Mouse (Mus musculus) left cerebral cortex, adult 11 months (tissue): Measurements from ENCODE around the gene Fryl.

ENCODE experiments used
- DNase-seq: peaks from one replicate; pipeline ENCODE4 v3.0.0; 2022; ENCODE audit warnings: low spot score

Fryl gene

DNA sequence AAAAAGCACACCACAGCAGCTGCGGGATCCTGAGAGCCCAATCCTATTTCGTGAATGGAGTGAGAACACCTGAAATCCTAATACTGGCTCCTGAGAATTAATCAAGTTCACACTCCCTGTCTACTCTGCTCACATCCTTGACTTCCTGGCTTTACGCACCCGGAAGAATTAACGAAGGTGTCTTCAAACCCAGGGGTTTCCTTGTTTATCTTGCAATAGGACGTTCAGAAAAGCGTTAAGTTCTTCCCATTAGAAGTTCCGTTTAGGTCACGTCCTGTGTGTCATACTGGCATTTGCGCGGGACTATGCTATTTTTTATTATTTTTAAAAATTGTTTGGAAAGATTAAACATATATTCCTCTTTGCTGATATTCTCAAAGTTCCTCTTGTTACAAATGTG, 677 bp upstream of the Fryl start:
- no peak for DNase-seq

DNA sequence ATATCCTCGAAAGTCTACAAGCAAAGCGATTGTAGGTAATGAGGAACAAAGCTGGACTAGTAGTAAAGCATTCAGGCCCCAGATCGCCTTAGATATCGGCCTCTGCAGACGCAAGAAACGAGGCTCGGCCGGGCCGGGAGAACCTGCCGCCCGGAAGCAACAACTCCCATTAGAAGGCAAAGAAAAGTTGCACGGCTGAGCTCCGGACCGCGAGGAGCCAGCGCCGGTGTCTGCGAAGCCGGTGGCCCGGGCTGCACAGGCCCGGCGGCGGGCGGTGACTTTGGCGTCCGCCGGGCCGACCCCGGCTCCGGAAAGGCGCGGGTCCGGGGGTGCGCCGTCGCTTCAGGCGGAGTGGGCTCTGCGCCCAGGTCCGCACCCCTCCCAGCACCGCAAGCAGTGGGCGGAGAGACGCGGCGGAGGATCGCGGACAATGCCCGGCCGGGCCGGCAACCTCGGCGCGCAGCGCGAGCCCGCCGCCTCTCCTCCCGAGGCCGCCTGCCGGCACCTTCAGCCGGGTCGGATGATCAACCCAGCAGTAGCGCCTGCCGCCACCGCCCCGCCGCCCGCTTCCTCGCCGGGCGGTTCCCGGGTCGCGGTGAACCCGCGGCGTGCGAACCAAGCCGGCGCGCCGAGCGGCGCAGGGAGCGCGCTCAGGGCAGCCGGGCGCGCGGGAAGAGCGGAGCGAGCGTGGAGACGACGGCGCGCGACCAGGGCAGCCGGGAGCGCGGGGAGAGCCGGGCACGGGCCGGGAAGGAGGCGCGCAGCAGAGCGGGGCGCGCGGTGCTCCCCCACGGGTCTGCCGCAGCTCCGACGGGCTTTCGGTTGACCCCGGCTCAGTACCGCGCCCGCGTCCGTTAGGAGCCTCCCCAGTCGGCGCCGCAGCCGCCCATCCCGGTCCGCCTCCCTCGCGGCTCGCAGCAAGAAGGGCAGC, 833 bp downstream of the Fryl start:
- DNase-seq, result no peak

DNA sequence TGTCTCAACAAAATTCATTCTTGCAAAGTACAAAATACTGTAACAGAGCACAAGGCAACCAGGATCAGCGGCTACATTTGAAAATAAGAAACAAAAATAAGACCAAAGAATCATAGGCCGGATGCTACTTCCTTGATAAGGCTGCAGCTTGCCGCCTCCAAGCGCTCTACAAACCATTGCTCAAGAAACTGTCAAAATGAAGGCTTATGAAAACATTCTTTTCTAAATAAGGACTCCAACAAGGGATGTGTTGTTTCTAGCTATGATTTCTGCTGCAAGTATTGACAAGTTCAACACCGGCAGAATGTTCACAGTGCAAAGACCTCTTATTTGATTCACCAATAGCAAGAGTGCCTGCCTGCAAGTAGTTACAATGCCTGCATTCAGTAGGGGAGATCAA, 1.8 kb downstream of the Fryl start:
- no peak for DNase-seq

DNA sequence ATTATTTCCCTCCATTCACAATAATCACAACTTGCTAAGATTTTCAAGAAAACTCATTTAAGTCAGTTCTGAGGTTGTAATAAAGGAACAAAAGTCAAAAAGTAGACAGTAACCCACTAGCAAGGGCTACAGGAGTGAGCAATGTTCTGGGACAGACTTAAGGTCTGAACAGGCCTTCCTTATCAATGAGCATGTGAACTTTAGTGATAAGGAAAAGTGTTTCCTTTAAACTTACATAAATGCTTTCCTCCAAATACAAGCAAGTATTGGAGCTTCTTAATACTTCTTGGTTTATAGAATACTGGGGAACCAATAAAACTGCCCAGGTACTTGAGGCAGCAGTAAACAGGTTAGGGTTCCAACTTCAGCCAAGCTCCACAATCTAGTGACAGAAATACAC, 3.7 kb downstream of the Fryl start:
- no peak for DNase-seq

DNA sequence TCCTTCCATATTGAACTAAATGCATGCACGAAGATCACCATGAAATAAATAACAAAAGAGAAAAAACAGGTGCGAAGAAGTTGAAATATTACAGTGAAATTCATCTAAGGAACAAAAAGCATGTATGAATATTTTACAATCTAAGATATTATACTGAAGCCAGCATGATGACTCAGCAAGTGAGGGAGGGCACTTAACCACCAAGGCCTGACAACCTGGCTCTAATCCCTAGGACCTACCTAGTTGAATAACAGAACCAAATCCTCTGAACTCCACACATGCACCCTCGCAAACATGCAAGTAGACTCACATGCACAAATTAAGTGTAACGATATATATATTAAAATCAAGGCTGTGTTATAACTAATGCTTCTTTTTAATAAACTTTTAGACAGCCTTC, 7.1 kb downstream of the Fryl start:
- DNase-seq, result no peak

DNA sequence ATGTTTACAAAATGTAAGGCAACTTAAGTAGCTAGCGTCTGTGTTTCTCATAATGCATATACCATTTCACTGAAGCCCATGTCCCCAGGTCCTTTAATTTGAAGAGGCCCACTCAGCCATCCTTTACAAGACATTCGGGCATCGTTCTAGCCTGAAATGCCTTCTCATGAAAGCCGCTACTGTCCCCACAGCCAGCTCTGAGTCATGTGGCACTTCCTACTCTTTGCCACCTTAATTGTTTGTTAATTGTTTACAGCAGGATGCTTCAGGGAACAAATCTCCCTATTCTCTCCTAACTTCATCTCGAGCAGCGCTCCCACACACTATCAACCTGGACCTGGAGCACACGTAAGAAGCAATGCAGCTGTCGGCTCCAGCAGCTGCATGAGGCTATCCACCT, 8.2 kb downstream of the Fryl start:
- DNase-seq, result no peak

DNA sequence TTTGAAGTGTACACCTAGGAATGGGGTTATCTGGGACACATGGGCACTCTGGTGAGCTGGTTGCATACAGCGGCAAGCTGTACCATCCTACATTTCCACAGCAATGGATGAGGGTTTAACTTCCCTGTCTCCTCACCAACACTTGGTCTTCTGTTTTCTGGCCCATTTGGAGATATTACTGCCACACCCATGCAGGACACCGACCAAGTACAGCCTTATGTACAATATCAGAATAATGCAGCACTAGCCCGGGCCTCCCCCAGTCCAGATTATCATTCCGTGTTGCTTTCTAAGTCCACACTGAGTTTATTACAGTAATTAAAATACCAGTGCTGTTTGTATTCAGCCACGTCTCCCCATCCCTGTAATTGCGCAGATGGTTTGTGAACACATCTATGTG, 10.0 kb downstream of the Fryl start:
- no peak for DNase-seq

DNA sequence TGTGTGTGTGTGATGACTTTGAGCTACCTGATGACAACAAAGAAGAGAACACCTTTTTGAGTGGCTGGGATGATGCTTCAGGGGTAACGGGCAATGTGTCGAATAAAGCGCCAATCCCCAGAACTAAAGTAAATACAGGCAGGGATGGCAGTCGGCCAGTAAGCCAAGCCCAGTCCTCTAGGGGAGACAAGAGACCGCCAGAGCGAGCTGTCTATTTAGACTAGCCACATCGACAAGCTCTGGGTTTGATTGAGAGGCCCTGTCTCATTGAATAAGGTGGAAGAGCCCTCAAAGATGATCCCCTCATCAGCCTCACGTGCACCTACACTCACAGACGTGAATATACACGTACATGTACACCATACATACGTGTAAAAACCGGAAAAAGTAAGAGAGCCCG, 12.0 kb downstream of the Fryl start:
- no peak for DNase-seq

DNA sequence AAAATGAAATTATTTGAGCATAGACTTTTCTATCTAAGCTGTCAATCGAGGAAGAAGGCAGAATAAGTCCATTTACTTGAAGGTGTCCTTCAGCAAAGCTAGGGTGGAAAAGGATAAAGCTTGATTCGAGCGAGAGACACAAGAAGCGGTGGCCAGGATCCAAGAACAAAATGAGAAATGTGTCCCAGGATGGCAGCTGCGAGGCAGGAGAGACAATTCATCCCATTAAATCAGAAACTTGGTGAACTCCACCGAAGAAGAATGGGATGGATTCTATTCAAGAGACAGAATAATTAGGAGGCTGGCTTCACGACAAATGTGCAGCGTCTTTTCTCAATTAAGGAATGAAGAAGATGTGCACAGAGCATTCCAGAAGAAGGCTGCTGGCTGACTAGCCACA, 14.5 kb downstream of the Fryl start:
- no peak for DNase-seq

DNA sequence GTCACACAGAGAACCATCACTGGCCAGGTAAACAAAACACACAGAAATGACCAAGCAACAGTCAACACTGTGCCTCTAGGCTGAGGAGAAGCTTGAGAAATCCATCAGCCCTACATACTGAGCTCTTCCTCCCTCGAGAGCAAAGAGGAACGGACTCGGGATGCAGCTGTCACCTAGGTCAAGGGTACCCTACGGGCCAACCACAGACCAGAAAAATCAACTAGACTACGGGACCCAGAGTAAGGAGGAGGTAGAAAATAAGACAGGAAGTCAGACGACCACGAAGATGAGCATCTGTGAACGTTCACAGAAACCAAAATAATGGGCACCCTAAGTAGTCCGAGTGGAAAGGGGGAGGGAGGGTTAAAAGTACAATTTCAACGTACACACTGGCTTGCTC, 15.1 kb downstream of the Fryl start:
- DNase-seq, result no peak

DNA sequence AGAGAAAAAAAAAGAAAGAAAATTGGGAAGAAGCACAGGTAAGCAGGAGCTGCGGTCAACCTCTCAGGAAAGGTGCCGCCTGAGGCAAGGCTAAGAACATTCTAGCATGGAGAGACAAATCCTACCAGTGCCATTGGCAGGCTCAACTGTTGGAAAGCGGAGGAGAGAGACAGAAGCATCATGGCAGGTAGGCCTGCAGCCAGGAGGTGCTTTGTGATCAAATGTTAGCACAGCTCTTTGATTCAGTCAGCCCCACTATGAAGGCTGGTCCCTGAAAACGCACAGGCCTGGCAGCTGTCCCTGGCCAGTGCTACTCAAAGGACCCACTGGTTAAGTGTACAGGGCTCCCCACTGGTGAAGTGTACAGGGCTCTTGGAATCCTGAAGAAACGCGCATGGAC, 16.0 kb downstream of the Fryl start:
- no peak for DNase-seq

DNA sequence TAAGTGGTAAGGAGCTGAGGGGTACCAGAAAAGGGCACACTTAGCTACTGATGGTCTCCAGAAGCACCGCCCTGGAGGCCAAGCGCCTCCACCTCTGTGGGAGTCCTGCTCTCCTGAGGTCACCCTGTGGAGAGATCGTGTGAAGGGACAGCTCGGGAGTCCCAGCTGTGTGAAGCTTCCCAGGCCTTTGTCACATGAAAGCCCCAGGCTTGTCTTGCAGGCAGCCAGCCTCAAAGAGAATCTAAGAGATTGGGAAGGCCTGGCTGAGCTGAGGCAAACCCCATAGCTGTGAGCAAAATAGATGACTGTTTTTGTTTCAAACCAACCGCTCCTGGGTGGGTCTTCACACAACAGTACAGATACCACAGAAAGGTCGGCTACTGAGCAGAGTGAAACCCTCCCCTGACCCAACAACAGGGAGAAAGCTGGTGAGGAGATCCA, 19.5 kb downstream of the Fryl start:
- DNase-seq, result no peak

DNA sequence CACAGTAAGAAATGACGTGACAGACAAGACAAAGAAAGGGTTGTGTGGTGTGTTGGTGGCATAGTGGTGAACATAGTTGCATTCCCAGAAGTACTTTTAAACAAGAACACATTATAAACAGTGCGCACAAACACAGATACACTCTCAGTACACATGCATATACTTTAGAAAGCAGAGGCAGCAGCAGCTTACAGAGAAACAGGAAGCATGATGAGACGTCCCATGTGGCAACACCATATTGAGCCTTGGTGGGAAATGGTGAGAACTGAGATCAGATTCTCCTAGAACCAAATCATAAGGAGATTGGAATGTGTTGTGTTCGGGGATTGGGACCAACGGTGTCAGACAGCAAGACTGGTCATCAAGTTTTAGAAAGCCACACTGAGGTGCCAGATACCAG, 21.2 kb downstream of the Fryl start:
- DNase-seq, result no peak

DNA sequence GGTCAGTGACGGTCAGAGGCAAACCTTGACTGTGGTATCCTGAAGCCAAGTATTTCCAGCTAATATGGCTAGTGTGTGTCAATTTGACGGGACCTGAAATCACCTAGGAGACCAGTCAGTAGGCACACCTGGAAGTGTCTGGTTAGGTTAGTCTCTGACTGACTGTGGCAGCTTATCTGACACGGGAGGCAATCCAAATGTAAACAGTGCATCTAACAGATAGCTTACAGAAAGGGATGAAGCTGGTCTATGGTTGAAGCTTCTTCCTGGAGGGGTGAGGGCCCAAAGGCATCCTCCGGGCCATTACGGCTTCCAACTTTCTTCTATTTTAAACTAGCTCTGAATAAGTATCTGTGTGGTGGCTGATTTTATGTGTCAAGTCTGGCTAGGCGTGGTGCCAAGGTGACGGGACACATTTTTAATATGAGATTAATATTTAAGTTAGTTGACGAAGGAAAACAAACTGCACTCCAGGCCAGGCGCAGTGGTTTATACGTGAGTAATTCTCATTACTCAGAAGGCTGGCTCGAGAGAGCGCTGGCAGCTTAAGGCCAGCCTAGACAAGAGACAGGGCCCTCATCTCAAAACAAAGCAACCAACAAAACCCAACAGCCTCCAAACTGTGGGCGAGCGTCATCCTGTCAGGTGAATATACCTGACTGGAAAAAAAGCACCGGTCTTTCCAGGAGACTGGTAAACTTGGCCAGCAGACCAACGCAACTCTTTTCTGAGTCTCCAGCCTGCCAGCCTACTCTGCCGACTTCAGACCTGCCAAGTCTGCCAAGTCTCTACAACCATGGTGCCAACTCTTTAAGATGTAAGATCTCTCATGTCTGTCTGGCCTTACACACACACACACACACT, 23.2 kb downstream of the Fryl start:
- no peak for DNase-seq

DNA sequence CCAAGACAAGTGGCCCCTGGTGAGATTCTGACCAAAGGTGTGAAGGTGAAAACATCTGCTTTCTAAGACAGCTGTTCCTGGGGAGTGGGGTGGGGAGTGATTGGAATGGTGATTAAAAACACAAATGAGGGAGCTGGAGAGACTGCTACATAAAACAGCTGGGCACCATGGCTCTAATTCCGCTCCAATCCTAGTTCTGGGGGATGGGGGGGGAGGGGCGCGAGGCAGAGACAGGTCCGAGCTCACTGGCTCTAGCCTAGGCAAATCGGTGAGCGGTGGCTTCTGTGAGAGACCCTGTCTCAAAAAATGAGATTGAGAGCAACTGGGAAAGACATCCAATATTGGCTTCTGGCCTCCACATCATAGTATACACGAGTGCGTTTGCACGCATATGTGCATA, 24.2 kb downstream of the Fryl start:
- no peak for DNase-seq

DNA sequence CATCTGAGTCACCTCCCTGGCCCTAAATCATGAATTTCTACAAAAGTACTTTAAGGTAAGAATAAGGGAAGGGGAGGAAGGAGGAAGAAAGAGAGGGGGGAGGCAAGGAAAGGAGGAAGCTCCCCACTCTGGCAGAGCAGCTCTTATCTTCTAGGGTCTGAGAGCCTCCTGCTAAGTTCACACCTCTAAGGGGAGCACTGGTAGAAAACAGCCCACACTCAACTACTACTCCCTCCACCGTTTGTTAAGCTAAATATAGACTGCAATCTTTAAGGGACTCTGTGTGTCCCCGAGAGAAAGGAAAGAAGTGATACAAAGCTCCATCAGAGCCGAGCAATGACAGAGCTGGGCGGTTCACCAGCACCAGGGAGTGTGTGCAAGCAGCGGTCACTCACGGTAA, 24.6 kb downstream of the Fryl start:
- DNase-seq, result no peak

DNA sequence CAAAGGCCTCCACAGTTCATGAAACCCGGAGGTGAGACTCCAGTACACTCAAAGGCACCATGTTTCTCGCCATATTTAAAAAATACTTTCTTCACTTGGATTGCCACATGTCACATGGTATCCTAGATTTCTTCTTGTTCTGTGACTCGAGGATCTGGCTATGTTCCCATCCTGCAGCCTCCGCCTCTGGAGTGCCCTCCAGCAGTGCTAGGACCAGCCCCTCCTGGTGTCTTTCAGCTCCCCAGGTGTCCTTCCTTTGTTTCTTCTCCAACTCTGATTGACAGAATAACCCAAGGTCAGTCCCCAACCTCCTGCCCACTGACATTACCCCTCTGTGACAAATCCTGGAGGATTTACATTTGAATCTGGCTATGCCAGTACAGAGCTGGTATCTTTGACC, 26.2 kb downstream of the Fryl start:
- DNase-seq, result no peak

DNA sequence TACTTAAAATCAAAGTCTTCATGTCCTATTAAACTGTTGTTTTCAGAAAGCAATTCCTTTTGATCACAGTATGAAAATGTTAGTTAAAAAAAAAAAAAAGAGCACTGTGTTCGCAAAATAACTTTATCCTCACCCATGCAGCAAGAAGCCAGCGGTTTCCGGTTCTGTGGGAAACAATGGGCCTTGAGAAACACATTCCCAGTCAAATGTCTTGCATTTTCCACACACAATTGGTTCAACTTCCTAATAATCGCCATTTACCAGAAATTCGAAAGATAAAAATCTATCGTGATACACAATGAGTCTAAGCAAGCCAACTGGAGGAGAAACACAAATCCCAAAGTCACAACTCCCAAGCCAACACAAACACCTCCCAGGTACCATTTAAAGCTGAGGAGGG, 27.0 kb downstream of the Fryl start:
- no peak for DNase-seq

DNA sequence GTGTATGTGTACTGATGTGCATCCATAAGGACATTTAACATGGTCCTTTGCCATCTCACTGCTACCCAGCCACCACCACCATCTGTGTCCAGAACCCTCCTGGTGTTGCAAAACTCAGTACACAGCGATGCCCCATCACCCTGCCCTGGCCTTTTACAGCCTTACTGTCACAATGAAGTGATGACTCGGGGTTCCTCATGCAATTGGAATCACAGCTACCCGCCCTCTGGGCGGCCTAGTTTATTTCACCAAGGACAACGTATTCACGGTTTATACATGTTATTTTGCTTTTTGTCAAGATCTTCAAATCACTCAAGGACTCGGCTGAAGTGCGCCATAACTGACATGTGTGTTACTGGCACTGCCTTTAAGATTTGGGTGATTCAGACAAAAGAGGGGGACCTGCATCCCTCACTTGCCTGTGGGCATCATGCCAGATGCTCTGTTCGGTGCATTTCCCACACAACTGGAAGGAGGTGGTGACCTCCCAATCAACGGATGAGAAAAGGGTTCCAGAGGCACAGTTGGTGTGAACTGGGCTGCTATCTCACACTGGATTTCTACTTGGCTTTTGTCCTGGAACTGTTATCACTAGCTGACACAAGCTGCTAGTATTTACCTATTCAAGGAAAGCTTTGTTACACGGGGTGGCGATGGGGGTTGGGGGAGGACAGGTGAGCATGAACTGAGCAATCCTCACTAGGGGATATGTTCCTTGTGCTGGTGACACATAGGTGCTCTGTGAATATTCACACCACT, 27.9 kb downstream of the Fryl start:
- no peak for DNase-seq

DNA sequence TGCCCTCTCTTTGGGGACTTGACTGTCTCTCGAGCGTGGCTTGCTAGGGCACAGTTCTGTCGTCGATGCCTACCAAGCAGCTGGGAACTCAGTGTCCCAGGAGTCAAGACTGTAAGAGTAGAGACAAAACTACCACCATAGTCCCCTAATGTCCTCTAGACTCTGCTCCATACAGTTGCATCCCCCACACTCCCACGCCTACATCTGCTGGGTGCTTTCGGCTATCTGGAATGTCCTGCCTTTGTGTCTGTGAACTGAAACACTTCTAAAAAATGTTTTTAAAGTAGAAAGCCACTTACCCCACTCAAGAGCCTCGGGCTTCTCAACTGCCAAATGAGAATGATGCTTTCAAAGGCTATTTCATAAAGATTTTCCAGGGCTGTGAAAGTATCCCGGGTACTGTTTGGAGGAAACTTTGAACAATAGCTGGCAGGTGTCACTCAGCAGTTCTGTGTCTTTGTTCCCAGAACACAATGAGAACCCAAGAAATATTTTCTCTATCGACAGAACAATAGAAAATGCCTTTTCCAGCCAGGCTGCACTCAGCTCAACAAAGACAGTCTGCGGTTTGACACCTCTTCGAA, 28.8 kb downstream of the Fryl start:
- DNase-seq, result no peak

DNA sequence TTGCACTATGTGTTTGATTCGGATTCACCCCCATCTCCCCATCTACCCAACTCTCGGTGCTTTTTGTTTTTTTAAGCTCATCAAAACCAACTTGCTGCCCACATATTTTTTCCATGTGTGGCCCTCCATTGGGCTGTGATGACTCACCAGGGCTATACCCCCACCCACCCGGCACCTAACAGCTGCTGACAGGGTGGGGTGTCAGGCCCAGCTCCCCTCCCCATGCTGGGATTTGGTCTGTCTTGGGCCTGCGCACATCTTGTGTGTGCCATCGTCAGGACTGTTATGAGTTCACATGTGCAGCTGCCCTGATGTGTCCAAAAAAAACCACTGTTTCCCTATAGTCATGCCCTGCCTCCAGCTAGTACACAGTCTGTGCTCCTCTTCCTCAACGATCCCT, 33.4 kb downstream of the Fryl start:
- DNase-seq, result no peak

DNA sequence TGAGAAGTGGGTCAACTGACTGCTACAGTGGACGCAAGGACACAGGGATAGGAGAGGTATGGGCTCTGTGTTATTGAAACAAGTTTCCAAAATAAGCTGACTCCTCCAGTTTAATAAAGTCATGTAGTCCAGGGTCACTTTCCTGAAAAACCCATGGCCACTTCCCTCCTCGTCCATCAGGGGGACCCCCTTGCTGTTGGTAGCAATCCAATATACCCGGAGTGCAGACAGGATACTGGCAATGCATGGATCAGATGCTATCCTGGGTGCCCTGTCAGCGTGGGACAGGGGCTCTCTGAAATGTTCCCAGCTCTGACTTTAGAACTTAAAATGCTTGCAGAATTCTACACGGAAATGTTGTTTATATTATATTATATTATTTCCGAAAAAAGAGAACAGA, 34.0 kb downstream of the Fryl start:
- DNase-seq, result no peak
